Mouse (Mus musculus): ENCODE data around the gene Krt1.

Krt1 gene

DNA sequence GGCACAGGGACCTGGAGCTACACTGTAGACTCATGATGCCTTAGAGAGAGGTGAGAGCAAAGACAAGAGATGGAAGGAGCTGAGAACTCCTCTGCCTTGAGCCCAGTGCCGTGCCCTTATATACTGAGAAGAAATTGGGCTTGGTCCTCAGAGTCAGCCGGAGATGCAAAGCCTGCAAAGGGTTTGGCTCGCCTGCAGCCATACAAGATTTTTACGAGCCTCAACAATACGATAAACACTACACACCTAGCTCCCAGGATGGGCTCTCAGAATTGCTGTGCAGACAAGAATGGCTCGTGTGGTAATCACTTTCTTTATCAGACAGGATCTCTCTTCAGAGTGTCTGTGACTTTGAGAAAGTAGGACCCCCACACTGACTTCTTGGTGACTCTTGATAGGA is at the start of gene Krt1:
TSS of gene Krt1 (minus strand) at position 101 of the 400 bp plus-strand sequence.
- DNase-seq (ENCODE audit: low read depth, low spot score): no peak

DNA sequence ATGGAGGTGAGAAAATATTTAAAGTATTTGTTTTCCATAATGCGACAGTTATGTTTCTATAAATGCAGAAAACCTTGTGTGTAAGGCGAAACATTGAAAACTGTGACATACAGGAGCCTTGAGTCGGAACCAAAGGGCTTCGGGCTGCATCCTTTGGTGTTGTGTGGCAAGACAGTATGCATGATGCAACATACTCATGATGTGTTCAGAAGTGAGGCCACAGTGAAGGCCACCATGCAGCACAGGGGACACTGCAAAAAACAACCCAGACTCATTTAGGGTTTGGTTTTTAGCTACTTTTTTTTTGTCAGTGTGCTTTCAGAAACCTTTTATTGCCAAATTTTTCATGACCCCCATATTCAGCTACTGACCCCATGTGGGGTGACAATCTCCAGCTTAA is 44.6 kb upstream of the Krt1 start:
- DNase-seq (ENCODE audit: low read depth, low spot score): no peak

DNA sequence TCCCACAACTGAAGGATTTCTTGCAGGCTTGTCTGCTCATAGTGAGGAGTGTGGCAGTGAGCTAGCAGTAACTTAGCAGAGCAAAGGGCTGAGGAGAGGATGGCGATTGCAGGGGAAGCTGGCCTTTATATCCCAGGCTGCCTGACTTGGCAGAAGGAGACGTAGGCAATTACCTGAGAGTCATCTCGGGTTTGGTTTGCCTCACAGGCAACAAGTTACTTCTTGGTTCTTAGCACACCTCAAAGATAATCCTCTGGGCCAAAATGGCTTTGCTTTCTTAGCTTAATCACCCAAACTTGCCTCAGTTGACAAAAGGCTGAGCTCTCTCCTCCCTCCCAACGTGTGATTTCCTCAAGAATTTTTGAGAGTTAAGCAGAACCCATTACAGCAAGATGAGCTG is 42.2 kb upstream of the Krt1 start, which contains the start of gene Krt76:
TSS of gene Krt76 (minus strand) at position 101 of the 400 bp plus-strand sequence.
- DNase-seq (ENCODE audit: low read depth, low spot score): no peak

DNA sequence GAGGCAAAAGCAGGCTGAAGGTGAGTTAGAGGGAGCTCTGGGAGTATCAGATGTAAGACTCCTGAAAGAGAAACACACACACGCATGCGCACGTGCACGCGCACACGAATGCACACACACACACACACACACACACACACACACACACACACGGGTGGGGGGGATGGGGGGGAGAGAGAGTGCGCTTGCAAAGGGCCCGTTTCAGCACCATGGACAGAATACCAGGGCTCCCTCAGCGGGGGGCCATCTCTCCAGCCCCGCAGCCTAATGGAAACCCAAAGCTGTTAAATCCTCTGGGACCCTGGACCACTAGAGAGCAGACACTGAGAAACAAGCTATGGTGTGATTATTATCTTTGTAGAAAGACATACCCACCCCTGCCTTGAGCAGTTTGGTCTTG is 29.2 kb upstream of the Krt1 start:
- DNase-seq (ENCODE audit: low read depth, low spot score): no peak

DNA sequence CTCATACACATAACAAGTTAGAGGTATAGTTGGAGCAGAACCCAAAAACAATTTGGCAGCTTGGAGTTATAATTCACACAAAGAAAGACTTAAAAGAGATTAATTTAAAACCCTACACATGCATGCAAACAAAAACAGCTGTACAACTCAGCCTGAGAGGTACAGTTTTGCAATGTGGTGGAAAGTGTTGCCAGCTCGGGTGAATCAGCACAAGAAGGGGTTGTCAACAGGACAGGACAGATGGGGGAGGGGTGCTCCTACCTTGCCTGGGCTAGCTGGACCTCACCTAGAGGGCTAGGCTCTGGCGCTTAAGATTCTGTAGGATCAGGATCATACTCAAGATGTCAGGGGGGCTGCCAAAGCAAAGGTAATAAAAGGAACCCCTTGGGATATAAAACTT is 27.4 kb upstream of the Krt1 start:
- DNase-seq (ENCODE audit: low read depth, low spot score): no peak

DNA sequence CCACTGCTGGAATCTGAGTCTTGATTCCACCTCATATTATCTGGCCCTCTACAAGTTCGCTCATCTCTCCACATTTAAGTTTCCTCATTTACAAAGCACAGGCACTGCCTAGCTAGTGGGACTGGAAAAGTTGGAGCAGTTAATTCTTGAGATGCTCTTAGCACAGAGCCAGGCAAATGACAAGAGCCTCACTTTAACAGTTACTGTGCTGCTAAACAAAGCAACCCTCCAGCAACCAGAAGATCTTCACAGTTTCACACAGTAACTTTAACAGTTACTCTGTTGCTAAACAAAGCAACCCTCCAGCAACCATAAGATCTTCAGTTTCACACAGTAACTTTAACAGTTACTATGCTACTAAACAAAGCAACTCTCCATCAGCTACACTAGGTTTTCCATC is 23.8 kb upstream of the Krt1 start:
- DNase-seq (ENCODE audit: low read depth, low spot score): no peak

DNA sequence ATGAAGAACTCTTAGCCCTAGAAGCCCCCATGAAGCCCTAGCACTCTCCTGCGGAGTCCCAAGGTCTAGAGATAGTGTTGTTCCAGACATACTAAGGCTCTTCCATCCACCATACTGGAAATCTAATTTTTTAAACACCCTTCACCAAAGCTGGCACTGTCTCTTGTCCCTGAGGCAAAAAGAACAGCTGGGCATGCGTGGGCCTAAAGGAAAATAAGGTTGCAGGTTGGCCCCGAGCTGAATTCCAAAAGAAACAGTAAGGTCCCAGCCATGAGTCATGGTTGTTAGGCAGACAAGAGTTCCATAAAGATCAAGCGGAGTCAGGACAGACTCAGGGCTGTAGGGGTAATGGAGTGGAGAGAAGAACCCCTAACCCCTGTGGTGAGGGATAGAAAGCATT is 22.6 kb upstream of the Krt1 start:
- DNase-seq (ENCODE audit: low read depth, low spot score): no peak

DNA sequence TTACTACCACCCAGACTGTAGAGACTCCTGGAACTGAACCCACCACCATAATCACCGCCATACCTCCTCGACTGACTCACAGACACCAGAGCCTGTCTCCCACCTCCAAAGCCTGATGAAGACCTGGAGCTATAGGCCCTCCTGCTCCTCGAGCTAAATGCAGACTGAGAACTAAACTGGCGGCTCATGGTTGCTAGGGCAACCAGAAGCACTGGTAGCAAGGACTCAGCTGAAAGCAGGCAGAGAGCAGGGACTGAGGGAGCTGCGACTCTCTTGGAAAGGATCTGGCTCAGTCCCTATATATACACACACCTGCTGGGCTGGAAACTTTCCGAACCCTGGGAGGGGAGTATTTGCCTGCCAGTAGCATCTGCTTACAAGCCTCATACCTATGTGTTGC is 18.8 kb upstream of the Krt1 start, which contains the start of gene Krt77:
TSS of gene Krt77 (minus strand) at position 275 of the 400 bp plus-strand sequence.
- no peak for DNase-seq (ENCODE audit: low read depth, low spot score)

DNA sequence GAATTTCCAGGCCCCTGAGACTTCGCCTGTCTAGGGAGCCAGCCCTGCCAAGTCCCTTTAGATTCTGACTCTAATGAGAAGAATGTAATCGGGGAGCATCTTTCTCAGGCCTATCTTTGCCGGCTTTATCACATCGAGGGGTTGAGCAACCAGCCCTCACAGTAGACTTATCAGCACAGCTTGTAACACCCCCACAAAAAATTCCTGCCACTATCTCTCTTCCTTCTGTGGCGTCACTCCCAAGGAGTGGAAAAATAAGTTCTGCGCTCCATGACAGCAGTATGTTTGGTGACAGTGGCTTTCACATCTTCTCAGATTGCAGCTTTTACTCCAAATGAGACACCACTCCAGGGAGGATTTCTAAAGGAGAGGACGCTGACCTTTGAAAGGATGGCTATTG is 16.2 kb upstream of the Krt1 start:
- DNase-seq (ENCODE audit: low read depth, low spot score): no peak

DNA sequence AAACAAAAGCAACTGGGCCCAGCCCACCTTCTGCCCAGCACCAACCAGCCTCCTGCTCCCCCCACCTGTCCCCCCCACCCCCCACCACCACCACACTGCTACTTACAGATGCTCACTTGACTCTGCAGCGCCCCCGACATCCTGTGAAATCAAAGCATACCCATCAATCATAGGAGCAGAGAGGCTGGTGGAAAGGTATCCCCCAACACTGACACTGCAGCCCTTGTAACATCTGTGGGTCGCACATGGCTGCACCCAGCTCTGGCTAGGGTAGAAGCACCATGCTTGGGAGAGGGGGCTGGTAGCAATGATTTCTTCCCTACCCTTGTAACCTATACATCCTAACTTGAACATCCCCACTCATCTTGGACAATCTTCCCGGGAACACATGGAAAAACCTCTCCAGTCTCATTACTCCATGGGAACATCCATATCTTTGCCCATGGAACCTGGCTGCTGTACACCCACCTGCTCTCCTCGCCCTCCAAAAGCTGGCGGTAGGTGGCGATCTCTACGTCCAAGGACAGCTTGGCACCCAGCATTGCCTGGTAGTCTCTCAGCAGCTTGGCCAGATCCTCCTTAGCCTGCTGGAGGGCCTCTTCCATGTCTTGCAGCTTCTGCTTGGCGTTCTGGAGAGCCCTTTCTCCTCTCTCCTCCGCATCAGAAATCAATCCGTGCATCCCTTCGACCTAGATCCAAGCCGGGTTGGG is 10.0 kb upstream of the Krt1 start:
- no peak for DNase-seq (ENCODE audit: low read depth, low spot score)

DNA sequence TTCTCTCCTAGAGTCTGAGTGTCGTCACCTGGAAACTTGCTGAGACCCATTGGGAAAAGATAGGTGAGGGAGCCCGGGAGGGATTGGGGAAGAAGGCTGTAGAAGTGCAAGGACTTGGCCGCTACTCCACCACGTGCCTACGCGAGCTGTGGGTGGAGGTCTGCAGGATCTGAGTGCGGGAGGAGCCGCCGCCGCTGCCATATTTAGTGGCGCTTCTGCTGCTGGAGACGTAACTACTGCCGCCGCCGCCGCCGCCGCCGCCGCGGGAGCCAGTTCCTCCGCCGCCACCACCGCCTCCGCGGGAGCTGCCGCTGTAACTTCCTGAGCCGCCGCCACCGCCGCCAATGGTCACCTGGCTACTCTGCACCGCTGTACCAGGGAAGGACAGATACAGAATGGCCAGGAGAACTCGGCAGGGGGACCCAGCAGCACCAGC is 9.2 kb upstream of the Krt1 start:
- no peak for DNase-seq (ENCODE audit: low read depth, low spot score)

DNA sequence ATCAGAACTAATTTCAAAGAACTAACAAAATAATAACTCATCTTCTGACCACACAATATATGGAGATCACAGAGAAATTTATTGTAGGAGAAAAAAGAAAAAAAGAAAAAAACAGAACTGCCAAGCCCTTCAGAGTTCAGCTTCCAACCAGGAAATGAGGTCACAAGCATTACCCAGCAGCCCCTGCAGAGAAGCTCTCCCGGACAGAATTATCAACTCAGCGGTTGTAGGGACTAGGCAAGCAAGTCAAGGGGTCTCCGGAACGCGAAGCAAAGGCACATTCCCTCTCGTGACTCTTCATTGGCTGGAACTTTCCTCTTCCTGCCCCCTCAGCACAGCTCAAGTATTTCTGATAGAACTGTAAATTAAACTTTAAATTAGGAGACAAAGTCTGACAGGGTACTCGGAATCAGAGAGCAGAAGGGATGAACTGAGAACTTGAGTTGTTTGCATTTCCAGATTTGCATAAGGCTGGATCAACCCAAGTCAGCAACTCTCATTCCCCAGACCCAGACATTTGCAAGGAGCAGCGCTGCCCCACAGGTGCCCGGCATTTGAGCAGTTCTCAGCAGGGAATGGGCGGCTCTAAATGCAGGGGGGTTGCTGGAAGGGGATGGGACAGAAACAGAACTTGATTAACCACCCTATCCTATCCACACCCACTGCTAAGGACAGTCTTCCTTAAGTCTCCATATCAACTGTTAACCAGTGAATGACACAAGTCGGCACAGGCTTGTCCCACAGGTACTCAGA is 8.3 kb upstream of the Krt1 start:
- no peak for DNase-seq (ENCODE audit: low read depth, low spot score)

DNA sequence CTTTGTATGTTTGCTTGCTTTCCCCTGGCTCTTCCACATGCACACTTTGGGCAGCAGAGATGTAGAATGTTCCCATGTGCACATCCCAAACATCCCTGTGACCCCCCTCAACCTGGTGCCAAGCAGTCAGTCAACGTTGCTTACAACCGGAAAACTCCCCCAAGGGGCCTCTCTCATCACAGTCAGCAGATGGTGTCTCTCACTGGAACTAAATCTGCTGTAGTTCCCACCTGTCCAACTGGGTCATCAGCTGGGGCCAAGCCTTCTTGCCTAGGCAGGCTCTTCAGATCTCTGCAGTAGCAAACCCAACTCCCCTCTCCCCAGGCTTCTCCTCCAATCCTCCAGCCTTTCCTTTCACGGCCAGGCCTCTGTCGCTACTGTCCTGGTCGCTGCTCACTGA is 6.1 kb upstream of the Krt1 start:
- no peak for DNase-seq (ENCODE audit: low read depth, low spot score)

DNA sequence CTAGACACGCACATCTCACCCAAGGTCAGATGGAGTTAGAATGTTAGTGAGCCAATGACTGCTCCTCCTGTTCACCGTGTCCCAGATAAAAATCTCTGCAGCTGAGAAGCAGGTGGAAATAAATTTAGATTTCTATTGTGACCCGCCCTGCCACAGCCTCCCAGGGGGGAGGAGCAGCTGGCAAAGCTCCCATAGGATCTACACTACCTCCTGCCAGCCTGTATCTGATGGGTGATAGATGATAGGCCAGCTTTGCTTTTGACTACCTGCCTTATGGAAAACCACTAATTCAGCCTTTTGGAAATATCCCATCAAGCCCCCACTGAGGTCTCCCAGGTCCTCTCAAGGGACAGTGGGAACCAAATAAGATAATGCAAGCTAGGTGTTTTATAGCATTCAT is 5.1 kb upstream of the Krt1 start:
- DNase-seq (ENCODE audit: low read depth, low spot score): no peak

DNA sequence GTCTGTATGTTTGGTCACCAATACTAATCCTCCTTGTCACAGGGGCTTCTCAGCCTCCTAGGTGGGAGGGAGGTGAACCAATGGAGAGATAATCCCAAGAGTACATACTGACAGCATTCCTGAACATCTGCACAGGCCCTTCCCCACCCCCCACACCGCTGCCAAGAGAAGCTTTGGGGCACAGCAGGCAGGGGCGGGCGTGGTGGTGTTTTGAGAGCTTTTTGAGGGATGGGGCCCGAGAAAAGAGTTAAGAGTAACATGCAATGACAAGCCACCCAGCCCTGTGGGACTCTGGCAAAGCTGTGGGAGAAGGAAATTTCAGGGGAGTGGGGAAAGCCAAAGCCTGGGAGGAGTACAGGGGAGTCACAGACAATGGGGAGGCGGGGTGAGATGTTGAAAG is 3.7 kb upstream of the Krt1 start:
- DNase-seq (ENCODE audit: low read depth, low spot score): no peak

DNA sequence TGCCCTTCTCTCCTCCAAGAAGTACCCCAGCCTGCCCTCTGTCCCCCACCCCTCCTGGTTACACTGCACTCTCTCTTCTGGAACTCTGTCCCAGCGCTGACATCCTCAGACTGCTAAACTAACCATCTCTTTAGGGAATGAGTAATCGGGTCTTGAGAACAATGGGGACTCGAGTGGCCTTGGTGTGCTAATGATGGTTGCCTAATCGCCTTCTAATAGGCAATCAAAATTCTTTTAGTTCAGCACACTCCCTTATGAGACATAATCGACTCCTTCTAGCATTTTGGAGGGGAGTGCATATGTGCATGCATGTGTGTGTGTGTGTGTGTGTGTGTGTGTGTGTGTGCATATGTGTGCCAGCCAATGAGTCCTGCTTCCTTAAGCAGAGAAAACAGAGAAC is 2.0 kb upstream of the Krt1 start:
- DNase-seq (ENCODE audit: low read depth, low spot score): no peak

DNA sequence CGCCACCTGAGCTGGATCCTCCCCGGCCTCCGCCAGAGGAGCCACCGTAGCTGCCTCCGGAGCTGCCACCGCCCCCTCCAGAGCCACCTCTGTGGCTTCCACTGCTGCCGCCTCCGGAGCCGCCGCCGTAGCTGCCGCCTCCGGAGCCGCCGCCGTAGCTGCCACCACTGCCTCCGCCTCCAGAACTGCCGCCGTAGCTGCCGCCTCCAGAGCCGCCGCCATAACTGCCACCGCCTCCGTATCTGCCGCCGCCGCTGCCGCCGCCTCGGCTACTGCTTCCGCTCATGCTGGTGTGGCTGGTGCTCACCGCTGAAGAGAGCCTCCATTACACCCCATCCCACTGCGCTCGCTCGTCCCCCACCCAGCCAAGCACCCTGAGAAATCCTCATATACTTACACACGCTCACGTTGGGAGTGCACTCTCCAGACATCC is 4.6 kb downstream of the Krt1 start:
- DNase-seq (ENCODE audit: low read depth, low spot score): no peak

DNA sequence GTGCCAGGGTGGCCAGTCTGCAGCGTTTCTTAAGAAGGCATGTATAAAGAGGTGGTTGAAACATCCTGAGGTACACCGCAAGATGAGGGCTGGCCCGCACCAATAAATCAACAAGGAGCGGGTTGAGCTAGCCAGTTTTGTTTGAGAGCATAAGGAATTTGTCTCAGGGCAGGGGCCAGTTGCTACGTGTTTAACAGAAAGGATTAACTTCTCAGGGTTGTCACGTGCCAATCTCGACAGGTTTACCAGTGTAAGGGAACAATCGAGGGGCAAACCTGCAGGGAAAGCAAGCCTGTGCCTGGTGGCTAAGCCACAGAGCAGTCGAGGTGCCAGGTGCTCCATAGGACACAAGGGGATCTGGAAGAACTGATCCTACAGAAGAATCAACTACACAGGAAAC is 7.4 kb downstream of the Krt1 start:
- no peak for DNase-seq (ENCODE audit: low read depth, low spot score)

DNA sequence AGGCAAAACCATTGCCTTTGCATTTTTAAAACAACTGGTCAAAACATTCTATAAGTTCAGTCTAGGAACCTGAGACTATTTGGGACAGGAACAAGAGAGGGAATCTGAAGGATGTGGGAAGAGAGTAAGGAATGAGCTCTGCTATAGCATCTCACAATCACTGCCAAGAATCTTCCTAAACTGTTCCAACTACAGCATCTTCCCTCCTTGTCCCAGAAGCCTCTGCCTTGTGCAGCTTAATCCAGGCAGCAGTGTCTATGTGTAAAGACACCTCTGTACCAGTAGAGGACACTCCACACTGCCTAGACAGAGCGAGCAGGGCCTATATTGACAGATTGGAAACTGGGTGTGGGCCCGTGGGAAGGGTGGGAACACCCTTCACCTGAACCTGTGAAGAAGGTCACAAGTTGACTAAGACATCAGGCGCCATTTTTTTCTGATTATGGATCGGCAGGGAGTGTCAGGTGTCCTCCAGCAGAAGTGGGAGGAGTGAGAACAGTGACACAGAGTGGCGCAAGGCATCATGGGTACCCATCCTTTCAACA is 15.7 kb downstream of the Krt1 start:
- DNase-seq (ENCODE audit: low read depth, low spot score): no peak

DNA sequence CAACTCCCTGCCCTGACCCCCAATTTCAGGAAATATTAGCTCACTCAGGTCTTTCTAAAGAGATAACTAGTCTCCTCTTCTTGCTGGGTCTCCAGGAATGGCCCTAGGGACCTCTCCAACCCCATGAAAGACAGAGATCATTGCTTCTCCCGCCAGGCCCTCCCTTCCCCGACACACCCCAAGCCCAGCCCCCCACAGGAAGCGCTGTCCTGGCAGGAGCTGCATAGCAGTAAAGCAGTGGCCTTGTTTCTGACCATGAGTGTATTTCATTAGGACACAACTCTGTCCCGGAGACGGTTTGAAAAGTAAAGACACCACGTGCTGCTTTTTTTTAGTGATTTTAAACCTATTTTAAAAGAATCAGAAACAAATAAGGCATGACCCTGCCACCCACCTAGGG is 17.5 kb downstream of the Krt1 start:
- DNase-seq (ENCODE audit: low read depth, low spot score): no peak

DNA sequence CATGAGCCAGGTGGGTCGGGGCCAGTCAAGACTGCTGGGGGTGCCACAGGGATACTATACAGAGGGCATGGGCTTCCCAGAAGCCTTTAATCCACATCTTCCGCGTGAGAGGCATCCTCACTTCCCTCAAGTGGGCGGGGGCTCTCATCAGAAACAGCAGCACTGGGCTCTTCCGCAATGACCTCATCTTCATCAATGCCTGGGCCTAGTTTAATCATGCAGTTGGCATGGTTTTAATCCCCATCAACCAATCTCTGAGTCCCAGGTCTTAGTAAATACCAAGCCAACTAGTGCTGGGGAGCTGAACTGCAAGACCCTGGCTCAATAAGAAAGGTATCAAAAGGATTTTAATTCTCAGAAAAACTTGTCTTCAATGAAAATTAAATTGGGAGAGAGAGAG is 21.2 kb downstream of the Krt1 start:
- DNase-seq (ENCODE audit: low read depth, low spot score): no peak

DNA sequence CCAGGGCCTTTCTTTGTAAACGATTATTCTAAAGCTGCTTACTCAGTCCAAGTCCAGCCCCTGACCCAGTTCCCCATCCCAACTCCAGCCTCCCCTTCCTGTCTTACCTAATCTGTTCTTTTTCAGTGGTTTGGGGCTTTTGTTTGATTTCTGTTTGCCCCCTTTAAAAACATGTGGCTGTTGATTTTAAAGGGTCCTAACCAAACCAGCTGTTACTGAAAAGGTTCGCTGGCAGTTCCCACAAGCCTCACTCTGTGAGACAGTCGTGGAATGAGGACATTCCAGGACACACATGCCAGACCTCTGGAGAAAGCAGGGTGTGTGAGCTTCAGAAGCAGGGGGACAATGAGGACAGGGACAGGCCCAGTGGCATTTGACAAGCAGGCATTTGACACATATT is 28.8 kb downstream of the Krt1 start:
- no peak for DNase-seq (ENCODE audit: low read depth, low spot score)

DNA sequence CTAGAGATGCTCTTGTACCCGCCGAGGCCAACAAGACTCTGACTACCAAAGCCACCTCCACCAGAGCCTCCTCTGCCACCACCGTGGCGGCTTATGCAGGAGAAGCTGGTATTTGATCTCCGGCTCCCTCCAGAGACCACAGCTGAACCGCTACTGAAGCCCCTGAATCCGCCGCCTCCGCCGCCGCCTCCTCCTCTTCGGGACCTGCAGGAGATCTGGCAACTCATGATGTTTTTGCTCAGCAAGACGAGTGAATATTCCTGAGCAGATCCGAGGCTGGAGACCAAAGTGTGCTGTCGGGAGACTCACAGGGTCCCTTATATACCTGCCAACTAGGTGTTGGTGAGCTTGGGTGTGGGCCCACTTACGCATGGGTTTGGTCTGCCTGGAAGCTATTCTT is 32.7 kb downstream of the Krt1 start, which contains the start of gene Krt2:
TSS of gene Krt2 (minus strand) at position 295 of the 400 bp plus-strand sequence.
- DNase-seq (ENCODE audit: low read depth, low spot score): no peak

Data from WW6 (cell line).